Mouse (Mus musculus): Measurements from ENCODE around the gene Trim28. TPM values are rescaled to one million over a fixed set of nuclear protein-coding genes. Genes with fewer than 3 reads are reported as not detected.

Trim28 gene
- polyA plus RNA-seq, 1 experiment from 2014 or later: 511 TPM

GRCm38 (mm10) chr7:13046084-13046483, 47.2 kb downstream of the Trim28 start:
- TF ChIP-seq CTCF (IDR thresholded peaks at IDR 0.05; ENCODE audit: low read depth): peak; percentile 82
- no peaks in the 10 kb centered on the region for H3K4me1 ChIP-seq (ENCODE audit: insufficient read depth)
- H3K4me3 ChIP-seq (ENCODE audit: low read depth, low read length): no peak overlapping the region
- peak; percentile 58; the same call in 1 of the 2 replicates for ATAC-seq (ENCODE audit: insufficient read depth)
- no peak overlapping the region for H3K9ac ChIP-seq
- no peaks in the 10 kb centered on the region; the same call in 1 of the 2 replicates for H3K9me3 ChIP-seq (ENCODE audit: low read depth, low read length)
- no peaks in the 10 kb centered on the region for H3K36me3 ChIP-seq (ENCODE audit: insufficient read depth)
- DNase-seq: peak; percentile 88
- H3K27me3 ChIP-seq (ENCODE audit: insufficient read depth, low read length): peaks cover 30% of the 10 kb centered on the region
- H3K27ac ChIP-seq (ENCODE audit: low read depth): no peak overlapping the region
- WGBS: 2% methylated on average over 2 of the region's 2 CpGs
- H3K4me2 ChIP-seq: no peak overlapping the region

DNA sequence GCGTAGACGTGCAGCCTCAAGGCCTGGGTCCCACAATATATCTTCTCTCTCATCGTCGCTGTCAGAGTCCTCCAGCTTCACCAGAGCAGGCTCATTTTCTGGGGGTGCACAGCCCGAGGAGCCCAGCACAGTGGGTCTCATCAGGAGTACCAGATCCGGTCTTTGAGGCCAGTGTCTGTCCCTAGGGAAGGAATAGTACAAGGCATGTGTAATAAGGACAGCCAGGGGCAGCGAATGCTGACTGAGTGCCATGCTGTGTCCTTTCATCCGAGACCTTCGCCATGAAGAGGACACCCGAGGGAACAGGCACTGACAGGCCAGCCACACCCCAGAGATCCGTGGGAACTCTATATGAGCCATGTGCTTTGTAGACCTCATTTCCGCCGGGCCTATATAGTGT, 54.1 kb downstream of the Trim28 start:
- ATAC-seq (ENCODE audit: insufficient read depth): no peak
- Histone ChIP-seq H3K9ac (no peak overlapping the region), H3K9me3 (ENCODE audit: low read depth, low read length) (no peaks in the 10 kb centered on the region), H3K27me3 (ENCODE audit: insufficient read depth, low read length) (no peaks in the 10 kb centered on the region), H3K4me3 (ENCODE audit: low read depth, low read length) (no peak overlapping the region), H3K36me3 (ENCODE audit: insufficient read depth) (no peaks in the 10 kb centered on the region), H3K27ac (ENCODE audit: low read depth) (no peak overlapping the region), H3K4me1 (ENCODE audit: insufficient read depth) (no peaks in the 10 kb centered on the region), H3K4me2 (no peak overlapping the region)
- no peak for TF ChIP-seq CTCF (IDR thresholded peaks at IDR 0.05; ENCODE audit: low read depth)
- no peak for DNase-seq
- 89% methylated on average over 13 of the region's 13 CpGs for WGBS

GRCm38 (mm10) chr7:13053501-13053900, 54.6 kb downstream of the Trim28 start:
- H3K36me3 ChIP-seq (ENCODE audit: insufficient read depth): no peaks in the 10 kb centered on the region
- 83% methylated on average over 2 of the region's 2 CpGs for WGBS
- no peaks in the 10 kb centered on the region for H3K4me1 ChIP-seq (ENCODE audit: insufficient read depth)
- H3K27me3 ChIP-seq (ENCODE audit: insufficient read depth, low read length): no peaks in the 10 kb centered on the region
- peak overlapping the region; percentile 57 for H3K4me2 ChIP-seq
- ATAC-seq (ENCODE audit: insufficient read depth): no peak
- no peak for TF ChIP-seq CTCF (IDR thresholded peaks at IDR 0.05; ENCODE audit: low read depth)
- no peaks in the 10 kb centered on the region for H3K9me3 ChIP-seq (ENCODE audit: low read depth, low read length)
- peak overlapping the region; percentile 54 for H3K4me3 ChIP-seq (ENCODE audit: low read depth, low read length)
- no peak overlapping the region for H3K27ac ChIP-seq (ENCODE audit: low read depth)
- DNase-seq: no peak
- H3K9ac ChIP-seq: peak overlapping the region; percentile 60; the same call in 1 of the 2 replicates

DNA sequence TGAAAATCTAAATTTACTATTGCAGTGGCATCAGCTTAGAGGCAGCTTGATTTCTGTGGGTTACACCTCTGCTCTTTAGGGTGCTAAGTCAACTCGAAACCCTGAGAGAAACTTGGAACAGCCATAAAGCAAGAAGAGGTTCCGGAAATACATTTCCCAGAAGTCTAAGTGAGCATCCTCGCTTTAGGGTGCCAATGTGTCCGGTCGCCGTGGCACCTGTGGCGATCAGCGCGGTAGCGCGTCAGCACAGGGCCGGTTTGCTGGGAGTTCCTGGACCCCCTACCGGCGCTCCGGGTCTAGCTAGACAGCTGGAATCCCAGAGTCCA, 55.0 kb downstream of the Trim28 start:
- ATAC-seq (ENCODE audit: insufficient read depth) (no peak), DNase-seq (no peak)
- peak overlapping the region; percentile 77; the same call in 1 of the 2 replicates for H3K27ac ChIP-seq (ENCODE audit: low read depth)
- peak overlapping the region; percentile 57 for H3K4me2 ChIP-seq
- no peaks in the 10 kb centered on the region for H3K36me3 ChIP-seq (ENCODE audit: insufficient read depth)
- H3K9me3 ChIP-seq (ENCODE audit: low read depth, low read length): no peaks in the 10 kb centered on the region
- 4% methylated on average over 15 of the region's 15 CpGs for WGBS
- peak overlapping the region; percentile 54 for H3K4me3 ChIP-seq (ENCODE audit: low read depth, low read length)
- no peak for TF ChIP-seq CTCF (IDR thresholded peaks at IDR 0.05; ENCODE audit: low read depth)
- peak overlapping the region; percentile 60 for H3K9ac ChIP-seq
- H3K27me3 ChIP-seq (ENCODE audit: insufficient read depth, low read length): no peaks in the 10 kb centered on the region
- no peaks in the 10 kb centered on the region for H3K4me1 ChIP-seq (ENCODE audit: insufficient read depth)

DNA sequence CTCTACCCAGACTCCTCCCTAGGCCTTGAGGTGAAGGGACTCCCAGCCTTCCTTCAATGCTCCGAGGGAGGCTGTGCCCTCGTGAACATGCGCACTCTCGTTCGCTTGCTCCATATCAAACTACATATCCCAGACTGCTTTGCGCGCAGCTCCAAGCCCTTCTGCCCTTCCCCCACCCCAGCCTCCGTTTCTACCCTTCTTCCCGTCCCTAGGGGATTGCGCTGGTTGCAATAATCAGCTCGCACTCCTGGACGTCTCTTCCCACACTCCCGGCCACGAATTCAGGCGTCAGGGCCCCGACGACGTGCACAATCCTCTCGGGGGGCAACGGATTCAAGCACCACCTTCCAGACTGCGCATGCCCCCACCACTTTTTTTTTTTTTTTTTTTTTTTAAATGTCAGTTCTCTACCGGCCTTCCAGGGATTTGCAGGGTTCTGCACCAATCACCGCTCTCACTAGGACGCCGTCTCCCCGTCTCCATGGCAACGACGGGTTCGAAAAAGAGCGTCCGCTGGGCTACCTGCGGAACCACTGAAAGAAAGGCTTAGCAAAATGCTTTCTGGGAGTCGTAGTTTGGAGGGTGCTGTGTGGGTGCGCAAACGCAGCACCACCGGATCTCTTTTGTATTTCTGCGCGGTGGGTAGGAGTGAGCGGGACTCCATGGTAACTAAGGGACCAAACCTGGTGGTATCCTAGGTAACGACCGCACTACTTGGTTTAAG, 55.5 kb downstream of the Trim28 start, which contains the start of gene Mzf1:
TSS of gene Mzf1 (minus strand) at position 478 of the 724 bp plus-strand sequence.
- under 1% methylated on average over 41 of the region's 41 CpGs for WGBS
- Histone ChIP-seq H3K27ac (ENCODE audit: low read depth) (peak within 1 kb of the TSS; percentile 77), H3K9me3 (ENCODE audit: low read depth, low read length) (no peaks in the 10 kb centered on the region), H3K27me3 (ENCODE audit: insufficient read depth, low read length) (no peaks in the 10 kb centered on the region), H3K4me1 (ENCODE audit: insufficient read depth) (no peaks in the 10 kb centered on the region), H3K4me2 (peak within 1 kb of the TSS; percentile 57), H3K36me3 (ENCODE audit: insufficient read depth) (no peaks in the 10 kb centered on the region), H3K9ac (peak within 1 kb of the TSS; percentile 60), H3K4me3 (ENCODE audit: low read depth, low read length) (peak within 1 kb of the TSS; percentile 54)
- ATAC-seq (ENCODE audit: insufficient read depth) (peak; percentile 95), DNase-seq (peak; percentile 99)
- TF ChIP-seq CTCF (IDR thresholded peaks at IDR 0.05; ENCODE audit: low read depth): peak; percentile 11; the same call in 1 of the 2 replicates

- H3K27me3 ChIP-seq (ENCODE audit: insufficient read depth, low read length): no peaks in the 10 kb centered on the region
- peak; percentile 43 for TF ChIP-seq CTCF (IDR thresholded peaks at IDR 0.05; ENCODE audit: low read depth)
- no peak overlapping the region for H3K4me2 ChIP-seq
- DNase-seq: no peak
- no peaks in the 10 kb centered on the region for H3K36me3 ChIP-seq (ENCODE audit: insufficient read depth)
- H3K9ac ChIP-seq: no peak overlapping the region
- H3K9me3 ChIP-seq (ENCODE audit: low read depth, low read length): no peaks in the 10 kb centered on the region
- ATAC-seq (ENCODE audit: insufficient read depth): no peak
- no peak overlapping the region for H3K4me3 ChIP-seq (ENCODE audit: low read depth, low read length)
- WGBS: 65% methylated on average over 8 of the region's 8 CpGs
- no peak overlapping the region for H3K27ac ChIP-seq (ENCODE audit: low read depth)
- H3K4me1 ChIP-seq (ENCODE audit: insufficient read depth): no peaks in the 10 kb centered on the region
Observed at GRCm38 (mm10) chr7:13056913-13057700, 58.2 kb downstream of the Trim28 start.

GRCm38 (mm10) chr7:13059536-13059935, 60.6 kb downstream of the Trim28 start:
- no peaks in the 10 kb centered on the region for H3K36me3 ChIP-seq (ENCODE audit: insufficient read depth)
- DNase-seq: no peak
- 87% methylated on average over 9 of the region's 9 CpGs for WGBS
- no peak overlapping the region for H3K4me2 ChIP-seq
- no peaks in the 10 kb centered on the region for H3K4me1 ChIP-seq (ENCODE audit: insufficient read depth)
- H3K4me3 ChIP-seq (ENCODE audit: low read depth, low read length): no peak overlapping the region
- TF ChIP-seq CTCF (IDR thresholded peaks at IDR 0.05; ENCODE audit: low read depth): no peak
- H3K9me3 ChIP-seq (ENCODE audit: low read depth, low read length): no peaks in the 10 kb centered on the region; the same call in 1 of the 2 replicates
- H3K27me3 ChIP-seq (ENCODE audit: insufficient read depth, low read length): no peaks in the 10 kb centered on the region
- no peak overlapping the region for H3K9ac ChIP-seq
- no peak for ATAC-seq (ENCODE audit: insufficient read depth)
- H3K27ac ChIP-seq (ENCODE audit: low read depth): no peak overlapping the region
